Mouse (Mus musculus) heart, adult 18-20 months (tissue): ENCODE measurements around the gene Prlhr. TPM values are rescaled to one million over a fixed set of nuclear protein-coding genes. Genes with fewer than 3 reads are reported as not detected.

Source experiments
- DNase-seq, 2 experiments: peaks; one replicate each; pipeline ENCODE4 v3.0.0; 2021 to 2022; ENCODE audit warnings: mixed read lengths in 1 of 2
- total RNA-seq, 2 experiments: library from RNA; stranded (reverse); gene quantifications; 2 replicates each; pipeline ENCODE4 v1.2.3; 2021

Gene Prlhr
- total RNA-seq, 2 experiments from 2014 or later, result not detected

- no peak for DNase-seq
Observed at GRCm38 (mm10) chr19:60432347-60433129, 35.6 kb downstream of the Prlhr start.

GRCm38 (mm10) chr19:60417611-60418010, 50.5 kb downstream of the Prlhr start:
- DNase-seq, result no peak

Other genes with a start within 250 kb of the Prlhr start
- gene Fam204a, start 241.6 kb downstream of the Prlhr start, total RNA-seq, result 10 to 100 TPM; 21.7 to 23.0 TPM
- gene Cacul1, start 112.7 kb upstream of the Prlhr start, total RNA-seq, result 10 to 100 TPM; 29.3 to 30.1 TPM